Mouse (Mus musculus): ENCODE data around the gene Zfp704.
"Not testable (repeated sequence)": the region's sequence is repeated elsewhere in the genome, so short reads cannot be mapped to it uniquely, and the experiment has no call there.

Gene Zfp704

DNA sequence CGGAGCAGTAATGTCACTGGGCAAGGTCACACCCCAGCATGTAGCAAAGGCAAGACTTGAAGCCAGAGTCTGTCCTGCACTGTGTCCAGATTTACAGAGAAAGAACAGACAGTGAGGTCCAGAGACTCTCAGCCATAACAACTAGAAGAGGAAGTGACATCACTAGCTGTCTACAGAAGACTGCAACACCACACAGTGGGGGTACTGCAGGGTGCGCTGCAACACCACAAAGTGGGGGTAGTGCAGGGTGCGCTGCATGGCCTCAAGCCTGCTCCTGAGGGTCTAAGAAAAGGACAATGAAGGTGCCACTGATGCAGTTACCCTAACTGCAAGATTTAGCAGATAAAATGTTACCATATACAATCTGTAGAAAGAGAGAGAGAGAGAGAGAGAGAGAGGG lies 11.8 kb downstream of the Zfp704 start:
- DNase-seq (ENCODE audit: low spot score): no peak

- DNase-seq (ENCODE audit: low spot score): no peak
Measured at GRCm38 (mm10) chr3:9594457-9594856, 15.4 kb downstream of the Zfp704 start.

GRCm38 (mm10) chr3:9593832-9594231 lies 16.1 kb downstream of the Zfp704 start:
- DNase-seq (ENCODE audit: low spot score): no peak

- no peak for DNase-seq (ENCODE audit: low spot score)
Measured at GRCm38 (mm10) chr3:9591416-9592110, 18.3 kb downstream of the Zfp704 start.

- DNase-seq (ENCODE audit: low spot score): no peak
Measured at GRCm38 (mm10) chr3:9588635-9589034, 21.2 kb downstream of the Zfp704 start.

DNA sequence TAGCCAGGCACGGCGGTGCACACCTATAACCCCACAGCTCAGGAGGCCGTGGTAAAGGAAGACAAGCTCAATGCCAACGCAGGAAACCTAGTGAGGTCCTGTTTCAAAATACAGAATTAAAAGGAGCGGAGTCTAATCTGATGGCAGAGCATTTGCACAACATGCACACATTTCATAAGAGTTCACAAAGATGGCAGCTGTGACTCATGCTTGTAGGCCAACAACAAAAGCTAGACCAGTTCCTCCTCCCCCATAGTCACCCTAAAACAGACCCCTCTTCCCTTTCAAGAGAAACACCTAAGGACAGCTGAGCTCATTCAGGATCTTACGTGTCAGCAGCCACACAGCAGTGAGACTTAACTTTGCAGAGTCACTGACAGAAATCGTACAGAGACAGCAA lies 22.6 kb downstream of the Zfp704 start:
- no peak for DNase-seq (ENCODE audit: low spot score)

DNA sequence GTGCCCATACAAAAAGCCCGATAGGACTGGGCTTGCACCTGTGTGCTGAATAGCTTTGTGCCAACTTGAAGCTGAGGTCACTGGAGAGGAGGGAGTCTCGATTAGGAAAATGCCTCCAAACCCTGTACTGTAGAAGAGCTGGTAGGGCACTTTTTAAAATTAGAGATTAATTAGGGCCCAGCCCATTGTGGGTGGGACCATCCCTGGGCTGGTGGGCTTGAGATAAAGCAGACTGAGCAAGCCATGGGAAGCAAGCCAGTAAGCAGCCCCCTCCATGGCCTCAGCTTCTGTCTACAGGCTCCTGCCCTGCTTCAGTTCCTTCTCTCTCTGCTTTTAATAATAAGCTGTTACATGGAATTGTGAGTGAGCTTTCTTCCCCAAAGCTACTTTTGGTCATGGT lies 26.4 kb downstream of the Zfp704 start:
- no peak for DNase-seq (ENCODE audit: low spot score)

DNA sequence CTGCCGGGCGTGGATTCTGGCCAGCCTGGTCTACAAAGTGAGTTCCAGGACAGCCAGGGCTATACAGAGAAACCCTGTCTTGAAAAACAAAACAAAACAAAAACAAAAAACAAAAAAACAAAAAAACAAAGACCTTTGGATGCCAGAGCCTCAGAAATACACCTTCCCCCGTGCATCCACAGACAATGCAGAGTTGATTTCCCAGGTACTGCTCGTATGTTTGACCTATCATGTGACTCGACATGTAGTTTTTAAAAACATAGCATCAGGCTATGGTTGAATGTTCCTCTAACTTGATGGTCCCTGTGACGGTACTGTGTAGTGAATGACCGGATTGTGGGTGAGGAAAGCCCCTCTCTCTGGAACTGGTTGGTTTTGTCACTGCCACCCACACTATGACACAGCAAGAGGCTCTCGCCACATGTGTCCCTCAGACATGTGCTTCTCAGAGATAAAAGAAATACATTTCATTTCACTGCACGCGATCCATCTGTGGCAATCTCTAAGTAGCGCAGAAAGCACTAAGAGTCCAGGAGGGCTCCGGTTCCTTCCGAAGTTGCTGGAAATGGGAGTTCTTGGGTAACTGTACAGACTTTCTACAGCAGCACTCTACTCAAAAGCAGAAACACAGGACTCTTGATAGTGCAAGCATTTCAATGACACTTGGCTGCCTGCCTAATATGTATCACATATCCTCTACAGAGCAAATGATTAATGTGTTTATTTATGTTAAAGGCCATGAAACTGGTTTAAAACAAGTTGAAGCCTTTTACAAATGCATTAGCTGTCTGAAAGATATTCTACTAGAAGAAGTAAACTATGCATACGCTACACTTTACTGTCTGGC lies 28.7 kb downstream of the Zfp704 start:
- no peak for DNase-seq (ENCODE audit: low spot score)

DNA sequence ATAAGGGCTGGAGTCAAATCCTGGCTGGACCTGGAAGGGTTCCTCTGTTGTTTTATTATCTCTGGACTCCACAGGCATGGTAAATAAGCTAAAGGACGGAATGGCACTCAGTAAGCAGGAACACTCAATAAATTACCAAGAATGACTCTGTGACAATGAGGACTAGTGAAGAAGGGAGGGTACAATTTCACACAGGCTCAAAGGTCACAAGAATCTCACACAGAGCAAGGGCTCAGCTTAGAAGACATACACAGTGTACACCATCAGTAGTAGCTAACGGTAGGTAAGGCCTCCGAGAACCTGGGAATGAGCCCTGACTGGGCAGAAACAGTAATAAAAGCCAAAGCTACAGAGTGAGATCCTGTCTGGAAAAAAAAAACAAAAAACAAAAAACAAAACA lies 29.8 kb downstream of the Zfp704 start:
- no peak for DNase-seq (ENCODE audit: low spot score)

DNA sequence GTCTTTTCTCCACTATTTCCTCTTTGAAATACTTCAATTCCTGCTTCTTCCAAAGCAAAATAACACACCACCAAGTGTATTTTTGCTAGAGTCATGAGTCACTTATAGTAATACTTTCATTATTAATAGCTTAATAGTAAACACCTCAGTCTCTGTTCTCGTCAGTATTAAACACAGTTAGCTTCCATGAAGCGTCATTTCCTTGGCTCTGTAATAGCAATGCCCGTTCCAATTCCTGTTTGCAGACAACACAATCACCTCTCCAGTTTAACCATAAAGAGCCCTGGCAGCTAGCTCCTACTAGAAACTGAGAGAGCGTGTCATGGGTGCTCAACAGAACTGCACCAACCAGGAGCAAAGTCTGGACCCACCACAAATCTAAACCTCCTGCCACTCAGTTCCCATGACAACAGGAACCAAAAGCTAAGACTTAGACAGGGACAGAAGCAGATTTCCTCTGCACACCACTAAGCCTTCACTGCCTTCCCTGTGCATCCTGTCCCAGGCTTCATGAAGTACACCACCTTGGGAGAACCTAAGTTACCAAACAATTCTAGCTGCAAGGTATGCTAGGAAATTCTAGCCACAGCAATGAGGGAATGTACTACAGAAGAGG lies 30.7 kb downstream of the Zfp704 start:
- DNase-seq (ENCODE audit: low spot score): no peak

DNA sequence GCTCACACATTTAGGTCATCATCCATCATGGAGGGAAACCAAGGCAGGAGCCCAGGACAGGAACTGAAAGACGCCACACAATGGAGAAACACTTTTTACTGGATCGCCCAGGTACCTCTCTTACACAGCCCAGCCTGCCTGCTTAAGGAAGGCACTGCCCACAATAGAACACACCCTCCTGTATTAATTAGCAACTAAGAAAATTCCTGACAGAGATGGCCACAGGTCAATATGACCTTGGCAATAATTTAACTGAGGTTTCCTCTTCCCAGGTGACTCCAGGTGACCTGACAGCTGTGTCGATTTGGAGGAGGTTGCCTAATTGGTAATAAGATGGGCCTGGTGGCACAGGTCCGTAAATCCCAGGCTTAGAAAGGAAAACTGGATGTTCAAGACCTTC lies 33.0 kb downstream of the Zfp704 start:
- DNase-seq (ENCODE audit: low spot score): no peak

- DNase-seq (ENCODE audit: low spot score): no peak
Measured at GRCm38 (mm10) chr3:9574305-9574704, 35.6 kb downstream of the Zfp704 start.

GRCm38 (mm10) chr3:9573581-9573980 lies 36.3 kb downstream of the Zfp704 start:
- DNase-seq (ENCODE audit: low spot score): no peak

GRCm38 (mm10) chr3:9572261-9572660 lies 37.6 kb downstream of the Zfp704 start:
- DNase-seq (ENCODE audit: low spot score): no peak

DNA sequence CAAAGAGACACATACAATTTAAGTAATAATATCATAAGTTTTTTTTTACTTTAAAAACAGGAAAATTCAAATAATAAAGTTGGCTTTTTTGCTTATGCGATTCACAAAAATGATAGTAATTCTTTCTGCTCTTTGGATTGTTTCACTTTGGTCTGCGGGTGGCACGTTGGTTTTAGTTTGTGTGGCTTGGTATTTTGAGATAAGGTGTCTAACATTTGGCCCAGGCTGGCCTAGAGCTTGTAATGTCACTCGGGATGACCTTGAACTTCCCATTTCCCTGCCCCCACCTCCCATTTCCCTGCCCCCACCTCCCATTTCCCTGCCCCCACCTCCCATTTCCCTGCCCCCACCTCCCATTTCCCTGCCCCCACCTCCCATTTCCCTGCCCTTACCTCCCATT lies 39.1 kb downstream of the Zfp704 start:
- DNase-seq (ENCODE audit: low spot score): no peak

DNA sequence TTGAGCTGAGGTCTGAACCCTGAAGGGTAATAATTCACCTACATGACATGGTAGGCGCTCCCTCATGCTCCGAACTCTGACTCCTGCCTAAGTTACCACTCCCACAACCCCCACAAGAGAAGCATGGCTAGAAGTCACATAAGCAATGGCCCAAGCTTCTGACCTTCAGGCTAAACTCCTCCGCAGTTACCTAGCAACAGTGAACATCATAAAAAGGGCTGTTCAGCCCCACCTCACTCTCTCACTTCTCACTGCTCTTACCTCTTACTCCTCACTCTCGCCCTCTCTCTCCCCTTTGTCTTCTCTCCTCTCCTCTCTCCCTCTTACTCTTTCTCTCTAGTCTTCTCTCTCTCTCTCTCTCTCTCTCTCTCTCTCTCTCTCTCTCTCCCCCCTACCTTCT lies 40.2 kb downstream of the Zfp704 start:
- not testable (repeated sequence) for DNase-seq (ENCODE audit: low spot score)

DNA sequence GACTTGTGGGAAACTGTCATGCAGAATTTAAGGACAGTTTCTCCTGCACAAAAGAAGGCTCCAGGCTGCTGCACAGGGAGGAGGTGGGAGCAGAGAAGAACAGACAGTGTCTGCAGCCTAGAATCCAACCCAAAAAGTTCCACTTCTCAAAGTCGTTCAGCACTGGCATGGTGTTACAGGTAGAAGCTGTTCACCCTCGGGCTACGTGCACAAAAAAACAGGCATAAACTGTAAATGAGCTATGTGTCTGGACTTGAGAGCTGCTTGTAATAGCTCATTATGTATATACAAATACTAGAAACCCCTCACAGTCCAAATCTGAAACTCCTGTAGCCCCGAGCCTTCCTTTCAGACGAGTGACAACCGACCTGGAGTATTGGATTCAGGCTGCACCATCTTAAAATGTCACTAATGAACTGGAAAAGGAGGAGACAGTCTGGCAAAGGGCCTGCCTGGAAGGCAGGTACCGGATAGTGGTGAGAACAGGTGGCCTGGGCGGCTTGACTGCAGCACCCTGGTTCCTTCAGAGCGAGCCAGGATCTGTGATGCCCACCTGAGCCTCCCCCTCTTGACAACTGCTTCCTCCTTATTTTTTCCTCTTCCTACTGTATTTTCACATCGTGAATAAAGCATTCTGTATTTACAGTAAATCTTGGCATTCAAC lies 41.2 kb downstream of the Zfp704 start:
- no peak for DNase-seq (ENCODE audit: low spot score)

DNA sequence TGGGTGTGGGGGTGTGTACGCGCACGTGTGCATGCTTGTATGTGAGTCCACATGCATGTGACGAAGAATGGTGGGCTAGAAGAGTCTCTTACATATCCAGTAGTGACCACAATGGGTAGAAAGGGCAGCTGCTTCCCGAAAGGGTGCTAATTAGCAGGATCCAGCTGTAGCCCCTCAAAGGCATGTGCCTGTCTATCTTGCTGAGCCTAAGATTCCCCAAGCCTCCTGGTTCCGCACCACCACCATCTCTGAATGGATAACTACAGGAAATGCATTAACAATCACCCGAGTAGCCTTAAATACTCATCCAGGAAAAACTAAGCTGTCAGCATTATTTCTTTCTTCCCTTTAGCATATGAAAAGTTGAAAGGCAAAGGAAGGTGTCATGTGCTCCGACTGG lies 41.9 kb downstream of the Zfp704 start:
- no peak for DNase-seq (ENCODE audit: low spot score)

DNA sequence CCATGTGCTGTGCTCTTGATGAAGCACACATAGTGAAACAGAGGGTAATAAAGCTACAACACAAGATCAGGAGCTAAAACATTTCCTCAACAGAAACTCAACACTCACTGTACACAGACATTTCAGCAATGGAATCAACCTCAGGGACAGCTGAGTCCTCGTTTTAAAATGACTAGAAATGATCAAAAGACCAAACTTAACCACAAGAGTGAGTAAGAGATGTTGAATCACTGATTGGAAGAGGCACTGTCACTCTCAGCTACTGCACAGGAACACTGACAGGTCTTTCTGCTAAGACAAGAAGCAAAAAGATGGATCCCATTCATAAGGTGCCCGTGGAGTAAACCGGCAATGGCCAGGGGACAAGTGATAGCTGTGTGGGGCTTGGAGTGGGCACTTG lies 43.1 kb downstream of the Zfp704 start:
- DNase-seq (ENCODE audit: low spot score): no peak

- DNase-seq (ENCODE audit: low spot score): no peak
Measured at GRCm38 (mm10) chr3:9563562-9563961, 46.3 kb downstream of the Zfp704 start.

DNA sequence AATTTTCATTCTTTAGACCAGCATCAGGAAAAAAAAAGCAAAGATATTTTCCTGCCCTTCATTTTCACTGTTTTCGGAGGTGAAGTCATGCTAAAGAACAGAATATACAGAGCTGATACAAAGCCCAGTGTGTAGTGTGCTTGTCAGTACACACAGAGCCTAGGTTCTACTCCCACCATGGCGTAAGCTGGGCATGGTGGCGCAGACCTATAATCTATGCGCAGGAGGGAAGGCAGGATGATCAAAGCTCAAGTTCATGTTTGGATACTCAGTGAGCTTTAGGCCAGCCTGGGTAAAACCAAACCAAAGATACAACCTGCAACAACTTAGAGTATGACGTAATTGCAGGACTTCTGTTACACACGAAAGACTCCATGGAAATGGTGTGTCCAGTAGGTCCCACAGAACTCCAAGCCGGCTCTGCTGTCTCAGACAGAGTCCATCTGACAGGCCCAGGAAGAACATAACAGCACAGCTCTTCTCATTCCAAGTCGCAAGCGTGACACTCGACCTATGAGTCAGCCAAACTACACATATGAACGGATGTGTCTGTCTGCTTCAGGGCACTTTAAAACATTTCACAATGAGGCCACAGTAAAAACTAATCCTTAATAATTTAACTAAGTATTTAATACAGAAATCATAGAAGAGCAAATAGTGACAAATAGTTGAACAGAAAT lies 47.1 kb downstream of the Zfp704 start:
- no peak for DNase-seq (ENCODE audit: low spot score)

Data from yolk sac, embryonic 10.5 days (tissue).